Mouse (Mus musculus): Measurements from ENCODE around the gene Dpy19l2.

DNA sequence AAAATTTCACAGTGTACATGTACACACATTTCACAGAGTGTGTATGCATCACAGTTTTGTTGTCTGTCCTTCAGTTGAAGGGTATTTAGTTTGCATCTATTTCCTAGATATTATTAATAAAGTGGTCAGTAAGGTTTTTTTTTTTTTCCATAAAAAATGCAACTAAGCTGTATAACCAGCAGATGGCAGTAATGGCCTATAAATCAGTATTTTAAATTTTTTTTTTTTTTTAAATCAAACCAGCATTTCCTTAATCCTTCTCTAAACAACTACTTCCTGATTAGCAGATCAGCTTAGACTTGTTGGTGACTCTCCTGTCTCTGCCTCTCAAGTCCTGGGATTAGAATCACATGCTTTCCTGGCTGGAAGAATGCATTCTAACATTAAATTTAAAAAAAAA is 5.2 kb upstream of the Dpy19l2 start:
- TF ChIP-seq CTCF (IDR thresholded peaks at IDR 0.05; ENCODE audit: insufficient read depth, low read length) (no peak), POLR2A (IDR thresholded peaks at IDR 0.05; ENCODE audit: borderline replicate concordance, extremely low read depth, low read depth, low read length) (no peak)
